Mouse (Mus musculus) urinary bladder, postnatal 0 days (tissue): ENCODE results near the gene Rps28. TPM values are rescaled to one million over a fixed set of nuclear protein-coding genes. Genes with fewer than 3 reads are reported as not detected.

Experiments
- polyA plus RNA-seq: library from polyadenylated mRNA; unstranded; fragments of >200 nt; fragmentation: Nextera tagmentation; extraction: Ambion mirVana; gene quantifications from 2 replicates; pipeline ENCODE4 v1.2.1, GENCODE M21; 2015

Gene Rps28
- 778 and 855 TPM in 2 replicates for polyA plus RNA-seq

DNA sequence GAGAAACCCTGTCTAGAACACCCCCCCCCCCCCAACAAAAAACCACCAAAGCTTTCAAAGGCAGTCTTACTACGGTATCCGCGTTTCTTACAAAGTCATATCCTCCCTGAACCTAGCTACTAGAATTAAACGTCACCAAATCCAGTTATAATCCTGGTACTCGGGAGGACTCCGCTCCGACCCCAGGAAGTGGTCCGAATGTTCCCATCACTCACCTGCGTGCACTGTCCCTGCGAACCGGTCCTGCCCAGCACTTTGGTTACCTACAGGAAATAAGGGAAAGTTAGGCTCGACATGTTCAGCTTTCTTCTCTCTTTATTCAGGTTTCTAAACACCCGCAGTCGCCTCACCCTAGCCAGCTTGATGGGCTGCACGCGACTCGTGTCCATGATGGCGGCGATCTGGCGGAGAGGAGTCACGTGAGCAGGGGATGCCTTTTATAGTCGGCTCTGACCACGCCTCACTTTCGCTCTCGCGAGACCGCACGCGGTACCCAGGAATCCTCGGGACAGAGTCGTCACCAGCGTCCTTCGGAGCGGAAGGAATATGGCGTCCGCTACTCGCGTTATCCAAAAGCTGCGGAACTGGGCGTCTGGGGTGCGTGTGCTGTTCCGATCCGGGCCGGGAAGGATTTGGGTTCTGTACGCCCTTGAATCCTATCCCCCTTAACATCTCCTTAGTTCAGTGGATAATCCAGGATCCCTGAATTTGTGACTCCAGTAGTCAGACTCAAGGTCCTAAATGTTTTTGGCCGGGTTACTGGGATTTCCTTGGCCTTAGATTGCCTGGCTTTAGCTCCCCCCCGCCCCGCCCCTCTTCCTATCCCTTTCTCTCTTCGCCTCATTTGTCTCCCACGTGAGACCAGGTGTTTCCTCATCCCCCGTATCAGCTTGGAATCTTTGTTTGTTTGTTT lies at the start of gene Rps28, which contains the start of gene Ndufa7:
Gene Rps28 (minus strand): TSS at position 479 of the 913 bp plus-strand sequence.
Gene Ndufa7 (plus strand): TSS at position 489 of the 913 bp plus-strand sequence.

DNA sequence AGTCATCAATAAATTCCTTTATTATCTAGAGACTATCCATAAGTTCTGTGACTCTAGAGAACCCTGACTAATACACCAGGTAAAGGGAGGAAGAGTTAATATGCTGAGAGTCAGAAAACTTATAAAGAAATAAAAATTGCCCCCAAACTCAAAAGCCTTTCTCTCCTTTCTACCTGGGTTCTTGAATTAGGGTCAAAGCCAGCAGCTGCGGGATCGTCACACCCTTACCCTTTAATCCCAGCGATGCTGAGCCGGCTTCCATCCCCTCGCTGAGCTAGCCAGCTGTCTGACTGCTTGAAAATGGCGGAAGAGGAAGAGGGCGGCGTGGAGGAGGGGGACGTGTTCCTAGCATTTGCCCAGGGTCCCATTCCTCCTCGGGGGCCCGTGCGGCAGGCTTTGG lies 49.2 kb upstream of the Rps28 start, which contains the start of gene Gm7029:
Gene Gm7029 (plus strand): TSS at position 301 of the 400 bp plus-strand sequence.

DNA sequence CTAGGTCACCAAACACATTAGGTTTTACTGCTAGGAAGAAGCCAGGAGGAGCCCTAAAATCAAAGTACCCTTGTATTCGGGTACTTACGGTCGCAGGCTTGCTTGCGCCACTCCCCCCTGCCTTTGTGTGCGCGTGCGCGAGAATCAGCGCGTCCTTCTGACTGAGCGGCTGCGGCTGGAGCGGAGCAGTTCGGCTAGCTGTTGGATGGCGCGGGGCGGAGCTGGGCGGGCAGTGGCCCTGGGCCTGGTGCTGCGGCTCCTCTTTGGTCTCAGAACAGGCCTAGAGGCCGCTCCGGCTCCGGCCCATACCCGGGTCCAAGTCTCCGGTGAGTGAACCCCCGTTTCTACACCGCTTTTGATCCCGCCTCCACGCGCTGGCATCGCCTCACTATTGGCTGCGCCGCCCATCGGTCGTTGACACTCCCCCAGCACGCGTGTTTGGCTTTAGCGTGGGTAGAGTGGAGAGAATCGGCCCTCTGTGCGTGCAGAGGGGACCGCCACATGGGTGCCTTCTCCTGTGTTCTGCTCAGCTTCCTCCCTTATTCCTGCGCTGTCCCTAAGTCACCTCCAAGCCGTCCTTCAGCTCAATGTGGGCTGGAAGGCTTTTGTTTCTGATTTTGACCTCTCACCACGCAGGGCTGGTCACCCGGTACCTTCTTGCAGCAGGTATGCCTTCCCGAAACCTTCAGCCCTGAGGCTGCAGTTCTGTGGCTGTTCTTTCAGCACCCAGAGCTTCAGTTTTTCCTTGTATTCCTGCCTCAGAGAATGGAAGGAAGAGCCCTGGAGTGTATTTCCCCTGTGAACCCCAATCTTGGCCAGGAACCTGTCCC lies 18.8 kb upstream of the Rps28 start, which contains the start of gene Cd320:
Gene Cd320 (plus strand): TSS at position 126 of the 830 bp plus-strand sequence.

DNA sequence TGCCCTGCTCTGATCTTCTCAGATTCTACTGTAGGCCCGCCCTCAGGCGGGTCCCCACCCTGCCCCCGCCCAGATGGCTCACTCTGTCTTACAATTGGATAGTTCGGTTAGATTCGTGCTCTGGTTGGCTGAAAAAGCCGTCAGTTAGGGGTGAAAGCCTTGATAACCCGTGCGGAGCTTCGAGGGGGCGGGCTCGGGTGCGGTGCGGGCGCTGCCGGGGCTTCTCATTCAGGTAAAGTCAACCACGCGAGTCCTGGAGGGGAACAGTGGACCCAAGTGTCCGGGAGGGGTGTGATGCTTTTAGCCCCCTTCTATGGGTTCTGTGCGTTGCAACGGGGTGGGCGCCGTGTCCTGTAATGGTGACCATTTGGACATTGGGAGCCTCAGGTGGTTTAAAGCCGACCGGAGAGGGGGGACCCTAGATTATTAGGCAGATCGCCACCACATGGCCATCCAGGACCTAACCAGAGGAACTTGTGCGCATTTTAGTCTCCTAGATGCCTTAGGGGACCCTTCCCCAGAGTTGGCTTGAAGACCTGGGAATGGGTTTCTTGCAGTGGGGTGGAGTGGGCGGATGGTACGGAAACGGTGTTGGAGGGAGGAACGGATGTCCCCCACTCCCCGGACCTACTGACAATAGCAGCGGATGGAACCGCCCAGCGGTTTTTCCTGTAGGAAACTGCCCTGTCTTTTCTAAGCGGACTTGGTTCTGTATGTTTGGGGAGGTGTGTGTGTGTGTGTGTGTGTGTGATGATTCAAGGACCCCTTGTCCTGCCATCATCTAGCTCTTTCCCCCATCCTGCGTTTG lies 13.8 kb downstream of the Rps28 start, which contains the start of gene Kank3:
Gene Kank3 (plus strand): TSS at position 186 of the 808 bp plus-strand sequence.

DNA sequence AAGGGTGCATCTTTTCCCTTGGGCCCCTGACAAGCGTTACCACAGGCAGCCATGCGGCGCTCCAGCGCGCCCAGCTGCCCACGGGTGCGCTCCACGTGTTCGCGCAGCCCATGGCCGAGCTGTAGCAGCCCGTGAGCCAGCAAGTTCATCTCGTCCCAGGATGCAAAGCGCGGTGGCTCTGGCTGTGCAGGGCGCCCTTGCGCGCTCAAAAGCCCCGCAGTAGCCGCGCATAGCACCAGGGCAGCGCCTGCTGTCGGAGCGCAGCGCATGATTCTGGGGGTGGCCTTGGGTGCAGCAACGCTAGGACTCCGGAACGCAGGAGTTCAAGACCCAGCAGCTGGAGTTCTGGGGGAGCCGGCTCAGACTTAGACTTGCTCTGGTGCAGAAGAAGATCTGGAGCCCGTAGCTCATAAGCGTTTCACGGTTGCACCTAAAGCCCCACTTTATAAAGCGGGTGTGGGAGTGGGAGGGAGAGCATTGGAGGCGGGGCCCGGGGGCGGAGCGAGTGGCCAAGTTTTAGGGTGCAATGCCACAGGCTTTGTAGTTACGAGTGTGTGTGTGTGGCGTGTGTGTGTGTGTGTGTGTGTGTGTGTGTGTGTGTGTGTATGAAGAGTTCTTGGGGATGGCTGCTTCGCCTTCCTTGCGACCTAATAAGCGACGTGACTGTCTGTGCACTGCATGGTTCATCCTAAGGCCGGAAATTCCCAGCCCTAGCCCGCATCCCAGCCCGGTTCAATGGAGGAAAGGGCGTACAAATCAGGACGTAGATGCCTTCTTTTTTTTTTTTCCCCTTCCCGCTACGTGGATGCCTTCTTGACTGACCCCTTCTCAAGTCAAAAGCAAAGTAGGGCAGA lies 43.0 kb downstream of the Rps28 start, which contains the start of gene Angptl4:
Gene Angptl4 (minus strand): TSS at position 707 of the 854 bp plus-strand sequence.

Other genes with a start within 250 kb of the Rps28 start
- 31.3 and 32.4 TPM in 2 replicates for gene Zfp414, start 195.5 kb downstream of the Rps28 start, polyA plus RNA-seq
- gene Pram1, start 186.5 kb downstream of the Rps28 start, polyA plus RNA-seq: 0.41 and 1.3 TPM in 2 replicates
- gene Hnrnpm, start 137.7 kb downstream of the Rps28 start, polyA plus RNA-seq: 109 and 132 TPM in 2 replicates
- 87.0 and 101 TPM in 2 replicates for gene March2, start 105.9 kb downstream of the Rps28 start, polyA plus RNA-seq
- 246 and 249 TPM in 2 replicates for gene Rab11b, start 64.0 kb downstream of the Rps28 start, polyA plus RNA-seq
- gene Angptl4, start 42.7 kb downstream of the Rps28 start, polyA plus RNA-seq: 32.3 and 36.8 TPM in 2 replicates
- gene Kank3, start 14.0 kb downstream of the Rps28 start, polyA plus RNA-seq: 21.2 and 23.5 TPM in 2 replicates
- 513 and 574 TPM in 2 replicates for gene Ndufa7, start within 50 bp of the Rps28 start, polyA plus RNA-seq
- gene Cd320, start 18.5 kb upstream of the Rps28 start, polyA plus RNA-seq: 22.6 and 27.1 TPM in 2 replicates
- not detected in 2 replicates for gene Gm7029, start 49.3 kb upstream of the Rps28 start, polyA plus RNA-seq
- 1.3 and 1.9 TPM in 2 replicates for gene Kifc1, start 66.1 kb upstream of the Rps28 start, polyA plus RNA-seq
- 0.20 and 0.88 TPM in 2 replicates for gene Platr17, start 80.6 kb upstream of the Rps28 start, polyA plus RNA-seq
- 23.1 and 26.3 TPM in 2 replicates for gene Daxx, start 84.9 kb upstream of the Rps28 start, polyA plus RNA-seq
- gene Tapbp, start 91.3 kb upstream of the Rps28 start, polyA plus RNA-seq: 68.1 and 71.1 TPM in 2 replicates
- 12.5 and 13.1 TPM in 2 replicates for gene Zbtb22, start 91.3 kb upstream of the Rps28 start, polyA plus RNA-seq
- 23.8 and 27.2 TPM in 2 replicates for gene Rgl2, start 105.0 kb upstream of the Rps28 start, polyA plus RNA-seq
- gene Pfdn6, start 115.8 kb upstream of the Rps28 start, polyA plus RNA-seq: 93.9 and 108 TPM in 2 replicates
- gene Wdr46, start 116.1 kb upstream of the Rps28 start, polyA plus RNA-seq: 18.0 and 19.4 TPM in 2 replicates
- gene B3galt4, start 126.9 kb upstream of the Rps28 start, polyA plus RNA-seq: 6.4 and 6.7 TPM in 2 replicates
- 28.7 and 29.0 TPM in 2 replicates for gene Vps52, start 131.2 kb upstream of the Rps28 start, polyA plus RNA-seq
- gene Rps18, start 131.4 kb upstream of the Rps28 start, polyA plus RNA-seq: 1,535 and 1,858 TPM in 2 replicates
- 97.3 and 136 TPM in 2 replicates for gene H2-K1, start 175.8 kb upstream of the Rps28 start, polyA plus RNA-seq
- gene Ring1, start 200.1 kb upstream of the Rps28 start, polyA plus RNA-seq: 12.7 and 13.4 TPM in 2 replicates
- gene H2-Ke6, start 203.5 kb upstream of the Rps28 start, polyA plus RNA-seq: 39.1 and 39.5 TPM in 2 replicates
- 139 and 141 TPM in 2 replicates for gene Slc39a7, start 207.1 kb upstream of the Rps28 start, polyA plus RNA-seq
- gene Rxrb, start 207.2 kb upstream of the Rps28 start, polyA plus RNA-seq: 22.6 and 25.7 TPM in 2 replicates
- 0.26 and 0.34 TPM in 2 replicates for gene Col11a2, start 214.9 kb upstream of the Rps28 start, polyA plus RNA-seq